Mouse (Mus musculus) kidney, postnatal 25 days (tissue): ENCODE measurements at regions not wholly inside any gene's neighbourhood (a gene's known extent, or its start where the extent isn't known, plus 50 kb on each side); places are given as distances from the start of the nearest gene placed in this dataset.

Experiments used
- DNase-seq, 2 experiments: peaks; one replicate each; pipeline ENCODE4 v3.0.0; 2021; ENCODE audit warnings: mixed read lengths in 2 of 2

DNA sequence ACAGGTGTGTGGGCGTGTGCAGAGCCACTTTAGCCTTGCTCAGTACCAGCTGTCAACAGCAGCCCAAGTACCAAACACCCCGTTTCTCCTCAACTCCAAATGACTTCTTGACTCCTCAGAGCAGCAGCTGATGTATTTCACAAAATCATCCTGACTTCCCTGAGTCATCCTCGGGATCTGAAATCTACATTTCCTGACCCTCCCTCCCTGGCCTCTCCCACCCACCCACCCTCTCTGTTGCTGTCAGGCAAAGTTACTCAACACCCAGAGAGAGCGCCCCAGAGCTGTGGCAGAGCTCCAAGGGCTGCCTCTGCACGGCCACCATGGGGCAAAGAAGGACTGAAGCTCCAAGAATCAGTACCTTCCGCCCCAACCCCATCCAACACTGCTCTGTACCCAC, 83.5 kb upstream of the Cyp1b1 start:
- DNase-seq, result no peak

DNA sequence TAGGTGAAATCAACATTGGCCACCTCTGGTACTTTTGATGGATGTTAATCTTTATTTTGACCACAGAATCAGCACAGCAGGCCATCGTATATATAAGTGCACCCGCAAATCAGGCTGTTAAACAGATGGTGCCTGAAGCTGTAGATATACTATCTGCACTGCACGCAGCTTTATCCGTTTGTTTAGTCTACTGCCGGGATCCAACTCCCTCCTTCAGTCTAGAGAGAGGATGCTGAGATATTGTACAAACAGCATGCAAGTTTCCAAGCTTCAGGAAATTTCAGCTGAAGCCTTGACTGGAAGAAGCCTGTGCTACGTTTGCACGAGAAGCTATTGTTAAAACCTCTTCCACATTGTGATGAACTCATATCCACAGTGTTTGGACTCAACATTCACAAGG, 75.3 kb upstream of the Cyp1b1 start:
- DNase-seq, result no peak

DNA sequence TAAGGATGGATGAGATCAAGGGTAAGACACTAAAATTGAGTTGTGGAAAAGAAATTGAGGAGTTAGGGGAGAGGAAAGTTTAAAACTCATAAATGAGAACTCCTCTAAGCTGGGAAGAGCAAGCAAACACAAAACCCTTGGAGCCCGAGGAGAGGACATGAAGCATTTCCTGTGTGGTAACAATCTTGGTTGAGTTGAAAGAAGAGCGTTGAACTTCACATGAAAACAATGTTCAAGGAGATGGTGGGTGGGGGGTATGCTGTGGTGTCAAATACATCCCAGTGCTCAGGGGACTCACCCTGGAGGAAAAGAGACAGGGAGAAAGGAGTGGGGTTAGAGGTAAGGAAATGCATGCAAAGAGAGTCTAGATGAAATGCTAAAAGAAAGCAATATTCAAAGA, 72.3 kb upstream of the Cyp1b1 start:
- no peak for DNase-seq

DNA sequence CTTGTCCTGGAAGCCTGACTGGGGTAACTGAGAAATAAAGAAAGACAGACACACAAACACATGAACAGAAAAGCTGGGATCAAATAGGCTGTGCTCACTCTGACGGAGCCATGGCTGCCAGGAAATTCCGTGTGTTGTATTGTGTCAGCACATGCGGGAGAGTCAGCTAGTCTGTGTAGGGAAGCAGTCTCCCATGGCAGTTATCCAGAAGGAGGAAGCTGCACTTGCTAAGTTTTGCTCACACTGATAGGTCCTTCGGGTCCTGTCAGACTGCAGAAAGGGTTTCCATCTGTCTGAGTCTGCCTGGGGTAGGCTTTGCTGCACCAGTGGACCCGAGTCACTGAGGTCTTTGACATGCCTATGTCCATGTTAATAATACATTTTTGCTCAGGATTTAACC, 71.8 kb upstream of the Cyp1b1 start:
- peak; percentile 28 to 56 for DNase-seq

DNA sequence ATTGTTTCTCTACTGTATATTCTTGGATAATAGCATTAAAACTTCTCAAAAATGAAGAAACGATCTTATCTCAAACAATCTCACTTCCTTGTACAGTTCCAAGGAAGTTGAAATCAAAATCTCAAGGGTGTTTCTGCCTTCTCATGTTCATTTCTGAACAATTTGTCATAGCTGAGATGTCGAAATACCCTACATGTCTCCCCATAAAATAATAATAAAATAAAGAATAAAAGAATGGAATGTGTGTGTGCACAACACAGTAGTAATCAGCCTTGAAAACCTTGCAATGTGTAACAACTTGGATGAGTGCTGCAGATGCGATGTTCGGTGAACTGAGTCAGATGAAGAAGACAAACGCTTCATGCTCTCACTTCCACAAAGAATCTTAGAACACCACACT, 71.4 kb upstream of the Cyp1b1 start:
- DNase-seq, result no peak

DNA sequence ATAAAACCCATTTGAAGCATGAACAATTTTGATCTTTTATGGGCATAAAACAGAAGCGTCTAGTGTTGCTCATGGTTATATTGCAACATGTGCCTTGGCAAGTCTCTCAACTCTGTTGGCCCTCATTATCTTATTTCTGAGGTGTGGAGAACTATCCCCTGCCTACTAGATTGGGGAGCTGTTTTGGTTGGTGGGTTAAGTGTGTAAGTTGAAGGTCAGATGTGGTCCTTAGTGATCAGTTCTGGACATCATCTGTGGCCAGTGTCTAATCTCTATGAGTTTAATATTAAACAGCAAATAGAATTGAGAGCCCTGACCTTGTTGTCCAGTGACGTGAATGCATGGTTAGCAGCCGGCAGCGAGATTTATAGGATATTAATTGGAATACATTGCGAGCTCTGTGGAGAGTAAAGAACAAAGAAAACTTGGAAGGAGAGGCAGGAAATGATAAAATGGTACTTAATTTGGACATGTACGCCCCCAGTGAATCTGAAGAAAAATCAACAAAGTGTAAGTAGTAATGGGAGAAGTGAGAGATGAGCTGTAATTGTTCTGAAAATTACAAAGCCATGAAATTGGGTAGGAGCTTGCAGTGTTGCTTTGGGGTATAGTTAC, 69.5 kb upstream of the Cyp1b1 start:
- no peak for DNase-seq

DNA sequence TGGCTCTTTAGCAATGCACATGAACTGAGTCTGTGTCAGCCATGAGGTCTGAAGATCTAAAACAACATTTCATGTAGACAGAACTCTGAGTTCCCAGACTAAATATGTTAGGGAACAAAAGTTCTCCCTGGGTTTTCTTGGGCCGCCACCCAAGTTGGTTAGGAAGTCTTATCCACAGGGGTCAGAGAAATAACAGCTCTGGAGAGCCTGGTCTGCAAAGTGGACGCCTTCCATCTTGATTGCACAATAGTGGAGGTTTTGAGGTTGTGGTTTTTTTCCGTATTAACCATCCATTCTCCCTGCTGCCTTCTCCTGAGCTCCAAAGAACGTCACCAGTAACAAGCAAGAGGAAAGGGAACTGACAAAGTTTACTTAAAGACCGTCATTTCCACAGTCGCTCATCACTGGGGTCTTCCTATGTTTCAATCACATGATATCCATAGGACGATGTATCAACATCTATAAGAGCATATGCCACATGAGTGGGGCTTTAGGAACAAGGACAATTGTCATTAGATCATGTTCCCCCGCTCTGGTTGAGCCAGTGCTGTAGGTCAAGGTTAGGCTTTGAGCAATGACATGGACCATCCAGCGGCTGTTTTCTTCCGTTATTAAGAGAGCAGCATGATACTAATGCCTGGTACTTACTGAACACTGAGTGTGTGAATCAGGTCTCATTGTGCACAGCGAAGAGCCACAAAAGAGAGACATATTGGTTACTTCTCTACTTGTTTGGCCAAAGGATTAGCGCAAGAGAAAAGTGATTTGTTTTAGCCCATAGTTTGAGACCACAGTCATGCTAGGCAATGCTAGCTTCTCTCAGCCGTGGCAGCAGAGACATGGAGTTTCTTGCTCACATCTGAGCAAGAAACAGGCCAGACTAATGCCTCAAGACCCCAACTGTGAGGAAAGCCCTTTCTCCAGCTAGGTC, 67.1 kb upstream of the Cyp1b1 start:
- peak; percentile 67 to 81 for DNase-seq

DNA sequence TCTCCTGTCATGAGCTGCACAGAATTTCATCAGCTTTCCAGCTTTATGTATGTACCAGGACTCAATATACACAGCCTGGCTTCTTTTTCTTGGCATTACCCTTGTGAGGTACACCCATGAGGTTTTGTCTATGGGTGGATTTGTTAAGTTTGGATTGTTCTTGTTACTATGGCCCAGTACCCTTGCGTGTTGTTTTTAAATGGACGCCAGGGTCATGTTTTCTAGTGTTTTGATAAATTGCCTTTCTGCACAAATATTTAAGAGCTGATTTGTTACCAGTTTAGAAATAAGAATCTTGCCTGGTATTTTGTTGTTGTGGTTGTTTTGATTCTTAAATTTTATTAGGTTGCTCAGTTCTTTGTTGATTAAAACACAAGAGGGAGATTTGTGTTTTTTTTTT, 66.4 kb upstream of the Cyp1b1 start:
- DNase-seq, result no peak

DNA sequence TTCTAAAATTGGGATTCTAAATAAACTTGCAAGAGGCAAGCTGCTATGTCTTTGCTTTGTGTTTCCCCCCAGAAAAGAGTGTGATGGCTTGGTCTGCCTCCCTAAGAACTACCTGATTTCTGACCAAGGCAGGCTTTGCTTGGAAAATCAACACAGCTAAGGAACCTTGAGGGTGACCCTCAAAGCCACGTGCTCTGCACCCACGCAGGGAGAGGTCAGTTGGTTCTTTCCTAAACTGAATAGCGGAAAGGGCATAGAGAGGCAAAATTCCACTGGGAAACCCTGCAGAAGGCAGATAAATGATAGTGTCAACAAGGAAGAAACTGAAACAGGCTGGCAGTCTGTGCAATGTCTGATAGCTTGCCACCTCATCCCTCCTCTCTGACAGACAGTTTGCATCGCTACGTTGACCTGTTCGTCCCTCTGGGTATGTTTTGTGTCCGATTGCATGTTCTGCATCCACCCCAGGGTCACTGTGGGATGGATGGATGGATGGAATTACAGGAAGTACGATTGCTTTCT, 63.1 kb upstream of the Cyp1b1 start:
- DNase-seq, result no peak

DNA sequence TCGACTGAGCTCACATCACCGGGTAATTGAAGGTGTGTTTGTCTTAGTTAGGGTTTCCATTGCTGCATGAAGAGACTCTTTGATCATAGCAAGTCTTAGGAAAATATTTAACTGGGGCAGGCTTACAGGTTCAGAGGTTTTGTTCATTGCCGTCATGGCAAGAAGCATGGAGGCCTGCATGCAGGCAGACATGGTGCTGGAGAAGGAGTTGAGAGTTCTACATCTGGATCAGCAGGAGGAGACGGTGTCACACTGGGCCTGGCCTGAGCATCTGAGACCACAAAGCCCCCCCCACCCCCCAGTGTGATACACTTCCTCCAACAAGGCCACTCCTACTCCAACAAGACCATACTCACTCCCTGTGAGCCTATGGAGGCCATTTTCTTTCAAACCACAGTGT, 61.3 kb upstream of the Cyp1b1 start:
- DNase-seq, result no peak

DNA sequence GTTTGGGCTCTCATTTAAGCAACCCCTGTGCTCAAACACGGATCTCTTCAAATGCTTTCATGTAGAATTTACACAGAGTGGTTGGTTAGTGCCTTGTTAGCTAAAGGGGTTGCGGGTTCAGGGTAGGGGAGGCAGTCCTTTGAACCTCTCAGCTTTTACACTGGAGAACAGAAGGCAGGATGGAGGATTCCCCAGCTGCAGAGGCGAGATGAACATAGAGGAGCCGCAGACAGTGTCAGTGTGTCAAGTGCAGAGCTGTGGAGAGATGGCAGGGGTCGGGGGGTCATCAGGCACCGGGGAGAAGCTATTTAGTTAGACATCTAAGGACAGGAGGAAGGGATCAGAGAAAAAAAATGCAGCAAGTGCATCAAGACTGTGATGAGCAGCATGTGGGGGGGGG, 60.4 kb upstream of the Cyp1b1 start:
- DNase-seq, result no peak

DNA sequence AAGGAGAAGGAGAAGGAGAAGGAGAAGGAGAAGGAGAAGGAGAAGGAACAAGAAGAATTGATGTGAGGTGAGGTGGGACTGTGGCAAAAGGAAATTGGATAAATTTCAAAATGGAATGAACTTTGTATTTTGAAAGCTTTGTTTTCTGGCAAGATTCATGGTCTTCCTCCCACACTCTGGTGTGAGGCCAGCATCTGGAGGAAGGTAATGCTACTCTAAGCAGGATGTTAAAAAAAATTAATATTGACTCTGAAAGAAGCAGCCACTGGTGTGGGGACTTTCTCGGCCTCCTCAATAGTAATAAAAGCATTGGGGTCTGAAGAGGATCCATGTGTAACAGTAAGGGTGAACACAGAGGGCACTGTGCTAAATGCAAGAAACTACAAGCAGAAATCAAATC, 59.4 kb upstream of the Cyp1b1 start:
- no peak for DNase-seq

DNA sequence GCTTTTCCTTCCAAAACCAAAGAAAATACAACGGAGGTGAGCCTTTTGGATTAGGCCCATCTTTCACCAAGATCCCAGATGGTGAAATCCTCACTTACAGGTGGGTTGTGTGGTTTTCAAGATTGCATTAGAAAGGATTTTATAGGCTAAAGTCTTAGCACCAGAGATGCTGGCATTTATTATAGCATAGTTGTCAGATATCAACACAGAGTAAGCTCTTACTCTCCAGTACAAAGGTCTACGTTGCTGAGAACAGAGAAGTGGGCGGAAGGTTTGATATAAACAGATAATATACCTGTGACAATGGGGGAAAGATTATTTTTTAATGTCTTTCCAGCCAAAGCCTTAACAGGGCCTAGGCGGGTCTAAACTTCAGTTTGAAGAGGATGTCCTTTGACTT, 57.4 kb upstream of the Cyp1b1 start:
- DNase-seq, result no peak

DNA sequence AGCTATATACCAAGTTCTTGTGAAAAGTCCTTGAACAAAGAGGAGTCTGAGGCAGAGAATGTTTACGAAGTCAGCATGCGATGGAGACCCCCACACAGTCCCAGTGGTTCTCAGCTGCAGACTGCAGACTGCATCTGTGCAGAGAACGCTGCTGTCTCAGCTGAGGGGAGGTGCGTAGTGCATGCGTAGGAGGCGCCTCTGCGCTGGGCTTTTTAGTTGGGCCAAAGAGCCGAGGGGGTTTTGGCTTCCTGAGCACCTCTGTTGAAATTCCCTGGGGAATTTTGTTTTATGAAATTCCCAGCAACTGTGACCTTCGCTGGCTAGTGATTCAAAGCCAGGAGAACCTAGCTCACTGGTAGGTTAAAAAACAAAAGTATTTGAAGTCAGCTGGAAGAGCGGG, 56.9 kb upstream of the Cyp1b1 start:
- DNase-seq, result no peak

DNA sequence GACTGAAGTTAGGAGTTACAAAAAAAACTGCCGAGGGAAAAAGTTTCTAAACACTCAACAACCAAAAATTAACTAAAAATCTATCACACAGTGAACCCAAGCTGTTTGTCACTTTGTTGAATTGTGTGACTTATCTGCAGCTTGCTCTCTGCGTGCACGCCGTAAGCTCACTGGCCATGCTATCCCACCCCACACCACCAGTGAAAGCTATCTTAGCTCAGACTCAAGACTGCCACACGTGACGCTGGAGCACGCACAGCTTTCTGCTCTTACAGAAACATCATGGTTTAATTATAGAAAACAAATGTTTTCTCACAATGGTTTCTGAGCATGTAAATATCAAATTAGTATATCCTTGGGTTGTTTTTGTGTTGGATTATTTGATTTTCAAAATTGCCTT, 56.0 kb upstream of the Cyp1b1 start:
- DNase-seq, result no peak

DNA sequence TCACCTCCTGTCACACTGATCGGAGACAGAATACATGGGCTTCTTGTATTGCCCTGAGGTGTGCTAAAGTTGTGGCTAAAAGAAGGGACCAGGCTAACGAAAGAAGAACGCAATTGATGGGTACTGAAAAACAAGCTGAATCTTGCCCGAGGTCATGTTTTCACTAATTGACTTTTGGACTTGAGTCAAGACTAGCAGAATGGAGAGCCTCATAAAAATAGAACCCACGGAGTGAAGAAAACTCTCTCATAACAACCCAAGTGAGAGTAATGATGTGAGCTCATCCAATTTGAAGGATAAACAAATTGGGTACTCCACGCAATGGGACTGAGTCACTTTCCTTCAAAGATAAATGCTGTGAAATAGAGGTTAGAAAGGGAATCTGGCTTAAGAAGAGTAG, 55.0 kb upstream of the Cyp1b1 start:
- DNase-seq, result no peak

DNA sequence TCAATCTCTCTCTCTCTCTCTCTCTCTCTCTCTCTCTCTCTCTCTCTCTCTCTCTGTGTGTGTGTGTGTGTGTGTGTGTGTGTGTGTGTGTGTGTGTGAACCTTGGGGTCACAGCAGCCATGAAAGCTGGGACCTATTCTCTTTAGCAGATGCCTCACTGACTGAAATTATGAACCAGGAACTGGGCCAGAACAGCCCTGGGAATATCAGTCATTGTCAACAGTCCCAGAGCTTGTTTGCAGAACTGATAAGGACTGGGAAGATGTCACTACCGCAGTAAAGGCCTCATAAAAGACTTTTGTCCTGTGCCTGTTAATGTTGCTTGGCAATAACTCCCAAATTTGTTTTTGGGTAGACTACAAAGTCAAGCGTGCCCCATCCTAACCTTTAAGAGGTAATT, 53.2 kb upstream of the Cyp1b1 start:
- peak; percentile 37 to 49 for DNase-seq

DNA sequence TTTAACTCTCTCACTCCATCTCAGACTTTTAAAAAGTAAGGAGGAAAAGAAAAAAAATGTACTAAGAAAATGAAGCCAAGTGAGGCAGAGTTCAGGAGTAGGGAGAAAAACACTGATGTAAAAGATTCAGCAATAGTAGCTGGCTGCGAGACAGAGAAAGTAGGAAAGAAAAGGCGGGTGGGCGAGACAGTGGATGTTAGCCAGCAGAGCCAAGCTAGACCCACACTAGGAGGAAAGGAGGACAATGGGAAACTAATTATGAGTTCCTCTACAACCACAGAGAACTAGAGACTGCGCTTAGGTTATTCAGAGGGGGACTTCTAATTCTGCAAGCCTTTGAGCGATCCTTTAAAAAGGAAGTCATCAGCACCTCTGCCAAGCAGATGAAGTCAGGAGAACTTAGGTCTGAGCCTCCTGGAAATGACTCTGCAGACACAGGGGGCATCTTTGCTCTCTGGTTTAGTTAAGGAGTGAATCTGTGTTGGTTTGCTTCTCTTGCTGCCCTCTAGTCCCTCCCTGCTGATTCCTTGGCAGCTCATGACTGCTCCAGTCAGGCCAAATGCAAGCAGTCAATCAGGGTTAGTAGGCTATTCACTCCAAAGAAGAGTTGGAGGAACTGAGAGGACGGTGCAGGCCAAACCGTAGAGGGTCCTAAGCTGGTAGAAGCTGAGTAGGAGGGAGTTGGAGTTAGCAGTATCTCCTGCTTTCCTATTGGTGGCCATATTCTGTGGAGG, 50.4 kb upstream of the Cyp1b1 start:
- DNase-seq, result no peak
